Mouse (Mus musculus): Measurements from ENCODE around the gene Slc35g3. TPM values are rescaled to one million over a fixed set of nuclear protein-coding genes. Genes with fewer than 3 reads are reported as not detected.

Slc35g3 gene
- polyA plus RNA-seq (2014; fragmentation: Nextera tagmentation; extraction: Ambion mirVana) = not detected in 2 replicates

DNA sequence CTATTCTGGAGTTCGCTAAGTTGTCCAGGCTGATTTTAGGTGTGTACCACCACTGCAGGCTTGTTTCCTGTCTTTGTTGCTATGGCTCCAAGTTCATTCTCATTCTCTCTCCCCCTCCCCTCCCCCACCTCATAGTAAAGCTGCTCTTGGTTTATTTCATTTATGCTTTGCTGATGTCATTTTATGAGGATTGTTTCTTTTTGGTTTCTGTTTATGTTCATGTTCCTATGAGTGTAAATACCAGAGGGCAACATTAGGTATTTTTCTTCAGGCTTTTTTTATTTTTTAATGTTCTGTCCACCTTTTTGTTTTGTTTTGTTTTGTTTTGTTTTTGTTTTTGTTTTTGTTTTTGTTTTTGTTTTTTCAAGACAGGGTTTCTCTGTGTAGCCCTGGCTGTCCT, at the start of gene Slc35g3:
TSS of gene Slc35g3 (minus strand) at position 101 of the 400 bp plus-strand sequence.
- no peaks in the 10 kb centered on the region for H3K9me3 ChIP-seq (ENCODE audit: control insufficient read depth, low read length)
- H3K4me2 ChIP-seq = no peak within 1 kb of the TSS
- H3K27ac ChIP-seq (ENCODE audit: low read depth, low read length) = no peak within 1 kb of the TSS
- DNase-seq (ENCODE audit: low spot score, missing footprints) = no peak
- peaks cover 27% of the 10 kb centered on the region for H3K4me1 ChIP-seq (ENCODE audit: control insufficient read depth, insufficient read depth, low read length)
- no peak within 1 kb of the TSS for H3K4me3 ChIP-seq (ENCODE audit: low read depth, low read length)
- ATAC-seq (ENCODE audit: low FRiP score) = no peak
- WGBS = 78% methylated on average over 1 of the region's 1 CpGs
- H3K36me3 ChIP-seq (ENCODE audit: control insufficient read depth, insufficient read depth, low read length) = no peaks in the 10 kb centered on the region
- H3K9ac ChIP-seq (ENCODE audit: low read length) = no peak within 1 kb of the TSS
- H3K27me3 ChIP-seq (ENCODE audit: control insufficient read depth, insufficient read depth, low read length) = no peaks in the 10 kb centered on the region

DNA sequence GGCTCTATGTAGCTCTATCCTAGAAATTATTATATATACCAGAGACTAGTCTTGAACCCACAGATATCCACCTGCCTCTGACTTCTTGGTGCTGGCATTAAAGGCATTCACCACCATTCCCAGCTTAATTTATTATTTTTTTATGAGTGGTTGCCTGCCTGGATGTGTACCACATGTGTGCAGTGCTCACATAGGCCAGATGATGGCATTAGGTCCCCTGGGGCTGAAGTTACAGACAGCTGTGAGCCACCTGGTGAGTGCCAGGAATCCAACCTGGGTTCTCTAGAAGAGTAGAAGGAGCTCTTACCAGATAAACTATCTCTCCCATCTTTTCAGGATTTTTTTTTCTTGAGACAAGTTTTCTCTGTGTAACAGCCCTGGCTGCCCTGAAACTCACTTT, 48.5 kb upstream of the Slc35g3 start:
- Histone ChIP-seq H3K27ac (ENCODE audit: low read depth, low read length) (no peak overlapping the region), H3K4me3 (ENCODE audit: low read depth, low read length) (no peak overlapping the region), H3K9ac (ENCODE audit: low read length) (no peak overlapping the region), H3K4me2 (no peak overlapping the region), H3K4me1 (ENCODE audit: control insufficient read depth, insufficient read depth, low read length) (no peaks in the 10 kb centered on the region), H3K36me3 (ENCODE audit: control insufficient read depth, insufficient read depth, low read length) (no peaks in the 10 kb centered on the region), H3K9me3 (ENCODE audit: control insufficient read depth, low read length) (no peaks in the 10 kb centered on the region), H3K27me3 (ENCODE audit: control insufficient read depth, insufficient read depth, low read length) (peaks cover 11% of the 10 kb centered on the region)
- ATAC-seq (ENCODE audit: low FRiP score) (no peak), DNase-seq (ENCODE audit: low spot score, missing footprints) (no peak)

- Histone ChIP-seq H3K9me3 (ENCODE audit: control insufficient read depth, low read length) (no peaks in the 10 kb centered on the region), H3K27me3 (ENCODE audit: control insufficient read depth, insufficient read depth, low read length) (peaks cover 34% of the 10 kb centered on the region), H3K4me2 (no peak overlapping the region), H3K4me1 (ENCODE audit: control insufficient read depth, insufficient read depth, low read length) (peaks cover 19% of the 10 kb centered on the region), H3K4me3 (ENCODE audit: low read depth, low read length) (no peak overlapping the region), H3K36me3 (ENCODE audit: control insufficient read depth, insufficient read depth, low read length) (no peaks in the 10 kb centered on the region), H3K27ac (ENCODE audit: low read depth, low read length) (no peak overlapping the region), H3K9ac (ENCODE audit: low read length) (no peak overlapping the region)
- 87% methylated on average over 2 of the region's 2 CpGs for WGBS
- ATAC-seq (ENCODE audit: low FRiP score) = no peak
- no peak for DNase-seq (ENCODE audit: low spot score, missing footprints)
These were observed 45.9 kb upstream of the Slc35g3 start for GRCm38 (mm10) chr11:69807641-69808040.

GRCm38 (mm10) chr11:69806378-69806777, 44.6 kb upstream of the Slc35g3 start:
- Histone ChIP-seq H3K4me3 (ENCODE audit: low read depth, low read length) (no peak overlapping the region), H3K27me3 (ENCODE audit: control insufficient read depth, insufficient read depth, low read length) (peaks cover 46% of the 10 kb centered on the region), H3K27ac (ENCODE audit: low read depth, low read length) (no peak overlapping the region), H3K4me1 (ENCODE audit: control insufficient read depth, insufficient read depth, low read length) (peaks cover 30% of the 10 kb centered on the region), H3K36me3 (ENCODE audit: control insufficient read depth, insufficient read depth, low read length) (no peaks in the 10 kb centered on the region), H3K9ac (ENCODE audit: low read length) (no peak overlapping the region), H3K4me2 (no peak overlapping the region), H3K9me3 (ENCODE audit: control insufficient read depth, low read length) (no peaks in the 10 kb centered on the region)
- ATAC-seq (ENCODE audit: low FRiP score) = no peak
- DNase-seq (ENCODE audit: low spot score, missing footprints) = no peak
- 78% methylated on average over 4 of the region's 4 CpGs for WGBS

DNA sequence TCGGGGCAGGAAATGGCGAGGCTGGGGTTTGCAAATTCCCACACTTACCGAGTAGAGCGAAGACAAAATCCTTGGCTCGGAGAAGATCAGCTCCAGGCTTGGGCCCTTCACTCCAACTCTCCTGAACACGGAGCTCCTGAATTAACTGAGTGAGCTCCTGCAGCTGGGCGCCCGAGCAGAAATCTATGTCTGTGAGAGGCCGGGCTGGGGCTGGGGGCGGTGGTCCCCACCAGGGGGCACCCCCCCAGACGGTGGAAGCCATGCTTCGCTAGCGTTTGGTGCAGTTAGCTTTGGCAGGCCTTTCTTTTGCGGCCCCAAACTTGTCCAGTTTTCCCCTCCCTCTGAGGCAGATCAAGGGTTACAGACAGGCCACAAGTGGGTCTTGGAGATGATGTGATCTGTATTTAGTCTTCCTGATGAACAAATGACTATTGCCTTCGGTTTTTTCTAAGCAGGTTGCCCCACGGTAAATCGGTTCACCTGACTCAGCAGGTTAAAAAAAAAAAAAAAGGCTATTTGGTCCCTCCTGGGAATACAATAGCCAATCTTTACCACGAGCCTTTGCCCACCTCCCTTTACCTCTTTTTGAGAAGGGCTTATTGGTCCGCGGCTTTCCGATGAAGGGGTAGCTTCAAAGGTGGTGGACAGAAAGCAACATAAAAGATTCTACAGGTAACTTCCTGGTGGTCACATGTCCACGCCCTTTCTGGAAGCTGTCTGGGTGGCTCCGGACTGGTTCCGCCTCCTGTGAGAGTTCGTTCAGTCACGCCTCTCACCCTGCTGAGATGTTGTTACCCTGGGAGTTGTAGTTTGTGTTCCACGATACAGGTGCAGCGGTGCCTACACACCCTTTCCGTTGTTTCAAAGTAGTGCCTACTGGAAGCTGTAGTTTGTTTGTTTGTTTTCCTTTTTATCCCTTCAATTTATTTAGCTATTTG, 43.5 kb upstream of the Slc35g3 start, which contains the start of gene Tmem102:
TSS of gene Tmem102 (minus strand) at position 653 of the 938 bp plus-strand sequence.
- H3K9ac ChIP-seq (ENCODE audit: low read length) = no peak within 1 kb of the TSS
- no peaks in the 10 kb centered on the region for H3K36me3 ChIP-seq (ENCODE audit: control insufficient read depth, insufficient read depth, low read length)
- H3K27ac ChIP-seq (ENCODE audit: low read depth, low read length) = no peak within 1 kb of the TSS
- H3K4me2 ChIP-seq = 0 out of 2 replicates have a peak within 1 kb of the TSS, but pooled peaks have one; percentile 11
- DNase-seq (ENCODE audit: low spot score, missing footprints) (peak; percentile 87), ATAC-seq (ENCODE audit: low FRiP score) (no peak)
- no peaks in the 10 kb centered on the region for H3K9me3 ChIP-seq (ENCODE audit: control insufficient read depth, low read length)
- WGBS = 6% methylated on average over 29 of the region's 29 CpGs
- H3K27me3 ChIP-seq (ENCODE audit: control insufficient read depth, insufficient read depth, low read length) = peaks cover 51% of the 10 kb centered on the region
- H3K4me3 ChIP-seq (ENCODE audit: low read depth, low read length) = peak within 1 kb of the TSS; percentile 44; the same call in 1 of the 2 replicates
- H3K4me1 ChIP-seq (ENCODE audit: control insufficient read depth, insufficient read depth, low read length) = peaks cover 37% of the 10 kb centered on the region

- 0 out of 2 replicates have a peak overlapping the region, but pooled peaks have one; percentile 11 for H3K4me2 ChIP-seq
- H3K9me3 ChIP-seq (ENCODE audit: control insufficient read depth, low read length) = no peaks in the 10 kb centered on the region
- WGBS = 7% methylated on average over 12 of the region's 12 CpGs
- peaks cover 43% of the 10 kb centered on the region for H3K4me1 ChIP-seq (ENCODE audit: control insufficient read depth, insufficient read depth, low read length)
- peaks cover 51% of the 10 kb centered on the region for H3K27me3 ChIP-seq (ENCODE audit: control insufficient read depth, insufficient read depth, low read length)
- H3K27ac ChIP-seq (ENCODE audit: low read depth, low read length) = no peak overlapping the region
- H3K9ac ChIP-seq (ENCODE audit: low read length) = no peak overlapping the region
- H3K36me3 ChIP-seq (ENCODE audit: control insufficient read depth, insufficient read depth, low read length) = no peaks in the 10 kb centered on the region
- DNase-seq (ENCODE audit: low spot score, missing footprints) = peak; percentile 92
- peak overlapping the region; percentile 44; the same call in 1 of the 2 replicates for H3K4me3 ChIP-seq (ENCODE audit: low read depth, low read length)
- no peak for ATAC-seq (ENCODE audit: low FRiP score)
These were observed 42.8 kb upstream of the Slc35g3 start for GRCm38 (mm10) chr11:69804652-69804940.

- H3K4me2 ChIP-seq = peak overlapping the region; percentile 92
- H3K27ac ChIP-seq (ENCODE audit: low read depth, low read length) = no peak overlapping the region
- WGBS = 1% methylated on average over 60 of the region's 60 CpGs
- DNase-seq (ENCODE audit: low spot score, missing footprints) (peak; percentile 95), ATAC-seq (ENCODE audit: low FRiP score) (peak; percentile 49)
- peaks cover 49% of the 10 kb centered on the region for H3K4me1 ChIP-seq (ENCODE audit: control insufficient read depth, insufficient read depth, low read length)
- H3K9me3 ChIP-seq (ENCODE audit: control insufficient read depth, low read length) = no peaks in the 10 kb centered on the region
- H3K9ac ChIP-seq (ENCODE audit: low read length) = peak overlapping the region; percentile 61
- no peaks in the 10 kb centered on the region for H3K36me3 ChIP-seq (ENCODE audit: control insufficient read depth, insufficient read depth, low read length)
- peak overlapping the region; percentile 44 for H3K4me3 ChIP-seq (ENCODE audit: low read depth, low read length)
- peaks cover 51% of the 10 kb centered on the region for H3K27me3 ChIP-seq (ENCODE audit: control insufficient read depth, insufficient read depth, low read length)
These were observed 42.3 kb upstream of the Slc35g3 start for GRCm38 (mm10) chr11:69803786-69804651.

GRCm38 (mm10) chr11:69803328-69803727, 41.6 kb upstream of the Slc35g3 start:
- no peak overlapping the region for H3K27ac ChIP-seq (ENCODE audit: low read depth, low read length)
- peak overlapping the region; percentile 44 for H3K4me3 ChIP-seq (ENCODE audit: low read depth, low read length)
- ATAC-seq (ENCODE audit: low FRiP score) = no peak
- peaks cover 51% of the 10 kb centered on the region for H3K4me1 ChIP-seq (ENCODE audit: control insufficient read depth, insufficient read depth, low read length)
- peaks cover 51% of the 10 kb centered on the region for H3K27me3 ChIP-seq (ENCODE audit: control insufficient read depth, insufficient read depth, low read length)
- no peak for DNase-seq (ENCODE audit: low spot score, missing footprints)
- 1% methylated on average over 12 of the region's 12 CpGs for WGBS
- H3K4me2 ChIP-seq = peak overlapping the region; percentile 92
- H3K36me3 ChIP-seq (ENCODE audit: control insufficient read depth, insufficient read depth, low read length) = no peaks in the 10 kb centered on the region
- H3K9ac ChIP-seq (ENCODE audit: low read length) = peak overlapping the region; percentile 61
- no peaks in the 10 kb centered on the region for H3K9me3 ChIP-seq (ENCODE audit: control insufficient read depth, low read length)
